Mouse (Mus musculus): ENCODE results near the gene Tet2.

DNA sequence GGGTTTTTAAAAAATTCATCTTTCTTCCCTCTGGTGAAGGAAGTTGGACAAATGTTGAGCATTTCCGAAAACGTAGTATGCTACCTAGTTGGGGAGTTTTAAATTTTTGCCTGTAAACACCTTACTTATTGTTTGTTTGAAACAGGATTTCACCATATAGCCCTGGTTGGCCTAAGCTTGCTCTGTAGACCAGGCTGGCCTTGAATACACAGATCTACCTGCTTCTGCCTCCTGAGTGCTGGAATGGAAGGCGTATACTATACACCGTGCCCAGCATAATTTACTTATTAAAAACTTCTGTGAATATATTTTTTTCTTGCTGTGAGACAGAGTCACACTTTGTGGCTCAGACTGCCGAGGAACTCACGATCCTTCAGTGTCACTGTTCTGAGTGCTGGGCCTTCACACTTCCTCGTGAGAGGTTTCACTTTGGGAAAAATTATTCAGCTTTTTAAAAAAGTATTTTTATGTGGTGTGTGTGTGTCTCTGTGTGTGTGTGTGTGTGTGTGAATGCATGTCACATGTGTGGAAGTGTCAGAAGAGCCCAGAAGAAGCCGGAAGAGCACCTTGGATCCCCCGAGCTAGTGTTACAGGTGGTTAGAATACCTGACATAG lies 38.6 kb upstream of the Tet2 start:
- TF ChIP-seq CTCF (IDR thresholded peaks at IDR 0.05) (no peak), EP300 (IDR thresholded peaks at IDR 0.05) (no peak)

Measured in lung, postnatal 0 days (tissue).